Mouse (Mus musculus): Measurements from ENCODE around the gene Stau1.

DNA sequence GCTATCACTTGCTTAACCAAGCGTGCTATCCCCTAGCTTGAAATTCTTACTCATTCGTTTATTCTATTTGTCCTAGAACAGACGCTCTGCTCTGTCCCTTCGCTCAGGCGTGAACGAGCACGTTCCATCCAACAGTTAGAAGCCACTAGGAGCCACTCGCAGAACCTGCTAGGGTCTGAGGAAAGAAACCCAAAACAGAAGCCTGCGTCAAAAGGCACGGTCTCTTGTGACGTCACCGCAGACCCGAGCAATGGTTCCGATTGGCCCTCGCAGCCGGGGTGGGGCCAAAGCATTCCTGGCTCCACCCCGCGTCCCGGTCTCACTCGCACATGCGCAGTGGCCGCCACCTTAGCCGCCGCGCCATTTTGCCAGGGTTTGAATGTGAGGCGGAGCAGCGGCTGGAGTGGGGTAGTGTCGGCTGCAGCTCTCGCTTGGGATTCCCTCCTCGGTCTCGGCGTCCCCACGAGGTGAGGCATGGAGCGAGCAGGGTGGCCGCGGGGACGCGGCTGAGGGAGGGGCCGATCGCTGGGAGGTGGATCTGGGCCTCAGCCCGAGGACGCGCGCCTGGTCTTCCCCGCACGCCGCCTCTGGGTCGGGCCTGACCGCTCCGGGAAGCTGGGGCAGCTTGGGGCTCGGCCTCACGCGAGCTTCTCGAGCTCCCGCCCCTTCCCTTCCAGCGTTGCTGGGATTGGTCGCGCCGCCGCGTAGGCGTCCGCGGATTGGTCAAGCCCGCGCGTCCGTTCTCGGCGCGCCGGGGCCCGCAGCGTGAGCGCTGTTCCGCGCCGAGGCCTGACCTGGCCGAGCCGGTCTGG, 90.2 kb downstream of the Stau1 start, which contains the start of gene Cse1l:
- no peak for TF ChIP-seq CTCF (IDR thresholded peaks at IDR 0.05; ENCODE audit: extremely low read depth, insufficient read depth, low read length)
- TF ChIP-seq POLR2A (IDR thresholded peaks at IDR 0.05; ENCODE audit: extremely low read depth, insufficient read depth, low read length): peak; percentile 92

Data from cortical plate, adult 2 months (tissue).